Mouse (Mus musculus): Measurements from ENCODE around the gene Cyp2j8.

The Cyp2j8 gene

GRCm38 (mm10) chr4:96507286-96507685, at the start of gene Cyp2j8:
Cyp2j8 (minus strand) TSS chr4:96507386.
- WGBS, result 93% methylated on average over 1 of the region's 1 CpGs

- WGBS, result 1% methylated on average over 16 of the region's 16 CpGs
Observed at GRCm38 (mm10) chr4:96553133-96553819, 46.1 kb upstream of the Cyp2j8 start, which contains the start of gene Cyp2j6. Cyp2j6 (minus strand) TSS chr4:96553661.

- 74% methylated on average over 3 of the region's 3 CpGs for WGBS
Observed at GRCm38 (mm10) chr4:96551619-96552018, 44.4 kb upstream of the Cyp2j8 start.

- 36% methylated on average over 1 of the region's 1 CpGs for WGBS
Observed at GRCm38 (mm10) chr4:96545976-96546375, 38.8 kb upstream of the Cyp2j8 start.

- WGBS, result 27% methylated on average over 1 of the region's 1 CpGs
Observed at GRCm38 (mm10) chr4:96525772-96526171, 18.6 kb upstream of the Cyp2j8 start.

- 78% methylated on average over 2 of the region's 2 CpGs for WGBS
Observed at GRCm38 (mm10) chr4:96522256-96522655, 15.1 kb upstream of the Cyp2j8 start.

GRCm38 (mm10) chr4:96510083-96510482, 2.9 kb upstream of the Cyp2j8 start:
- WGBS, result 92% methylated on average over 3 of the region's 3 CpGs

- WGBS, result 87% methylated on average over 30 of the region's 30 CpGs
Observed at GRCm38 (mm10) chr4:96463311-96464060, 43.7 kb downstream of the Cyp2j8 start.
